In the genomic region with DNA sequence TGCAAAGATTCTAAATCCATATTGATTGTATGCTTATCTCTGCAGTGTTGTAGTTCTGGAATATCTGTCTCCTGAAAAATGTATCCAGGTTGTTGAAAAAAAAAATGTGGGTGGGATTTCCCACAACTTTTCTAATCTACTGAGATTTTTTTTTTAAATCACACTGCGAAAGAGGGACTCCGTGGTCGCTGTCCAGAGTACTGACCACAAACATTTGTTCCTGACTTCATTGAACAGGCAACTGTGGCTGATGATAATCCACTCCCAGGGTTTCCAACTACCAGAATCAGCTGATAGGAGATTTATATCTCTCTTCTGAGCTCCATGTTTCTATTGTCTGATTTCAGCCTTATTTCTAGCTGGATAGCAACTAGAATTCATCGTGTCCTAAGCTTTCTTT, we compare ENCODE assay signal across 16 mouse cellular contexts.
DNase-seq lines count a peak whose midpoint lies in the region; ATAC-seq and TF ChIP-seq lines count a peak whose summit lies in the region.
"Had no signal": no experiment of that assay in that cellular context is flagged by ENCODE, and none has a peak within 500 bp of the region (broad histone marks: within the 10 kb centered on the region; RNA-seq: fewer than 3 reads in every experiment).

No protein-coding gene starts in this region.

- intact Hi-C loops in gastrocnemius, adult 2 months (cut with DNase I) = no loop called here

- H3K9ac ChIP-seq in lung, embryonic 14.5 days = no peak overlapping the region
- no peak overlapping the region for H3K9ac ChIP-seq in neural tube, embryonic 15.5 days (replicated peaks)
- H3K9ac ChIP-seq: hindbrain, embryonic 12.5 days; kidney, embryonic 15.5 days; liver, embryonic 14.5 days had no signal

- TF ChIP-seq POLR2A in myocyte (IDR thresholded peaks at IDR 0.05; ENCODE audit: insufficient read length, low read depth) = no peak

- H3K4me3 ChIP-seq in gastrocnemius, adult 2 months = no peak overlapping the region
- H3K4me3 ChIP-seq in lung, embryonic 14.5 days (ENCODE audit: low read depth, low read length) = no peak overlapping the region
- no peak overlapping the region for H3K4me3 ChIP-seq in myocyte
- no peak overlapping the region for H3K4me3 ChIP-seq in neural tube, embryonic 15.5 days (replicated peaks)
- H3K4me3 ChIP-seq: hindbrain, embryonic 12.5 days; kidney, embryonic 15.5 days; megakaryocyte, embryonic 14.5 days had no signal

- H3K36me3 ChIP-seq in lung, embryonic 14.5 days (ENCODE audit: insufficient read depth) = no peaks in the 10 kb centered on the region
- no peaks in the 10 kb centered on the region for H3K36me3 ChIP-seq in myocyte (ENCODE audit: control insufficient read depth, insufficient read depth)
- no peaks in the 10 kb centered on the region for H3K36me3 ChIP-seq in neural tube, embryonic 15.5 days
- H3K36me3 ChIP-seq: hindbrain, embryonic 12.5 days; kidney, embryonic 15.5 days had no signal

- 6% methylated on average over 4 of the region's 4 CpGs for WGBS in lung, embryonic 14.5 days
- 15% methylated on average over 4 of the region's 4 CpGs for WGBS in neural tube, embryonic 15.5 days

- no peak overlapping the region for H3K4me2 ChIP-seq in lung, embryonic 14.5 days
- no peak overlapping the region for H3K4me2 ChIP-seq in myocyte (ENCODE audit: low read depth)
- no peak overlapping the region for H3K4me2 ChIP-seq in neural tube, embryonic 15.5 days
- H3K4me2 ChIP-seq: hindbrain, embryonic 12.5 days; kidney, embryonic 15.5 days had no signal

- DNase-seq in gastrocnemius, postnatal 10 days = peak; percentile 22
- no peak for DNase-seq in gastrocnemius, adult 2 months
- peak; percentile 77 for DNase-seq in lung, embryonic 14.5 days
- DNase-seq in lung, adult 18-20 months = no peak
- DNase-seq in embryo, embryonic 11 days = peak; percentile 53
- DNase-seq in layer of hippocampus, adult 9-10 months (ENCODE audit: low spot score) = no peak
- DNase-seq: B cell, adult 2 months; cerebellum, adult 9-11 months; thymus, adult 2 months had no signal

- H3K9me3 ChIP-seq in lung, embryonic 14.5 days (ENCODE audit: low read depth, low read length) = no peaks in the 10 kb centered on the region
- H3K9me3 ChIP-seq in neural tube, embryonic 15.5 days (replicated peaks) = no peaks in the 10 kb centered on the region
- H3K9me3 ChIP-seq: hindbrain, embryonic 12.5 days; kidney, embryonic 15.5 days; megakaryocyte, embryonic 14.5 days had no signal

- no peak overlapping the region for H3K27ac ChIP-seq in gastrocnemius, adult 2 months
- H3K27ac ChIP-seq in lung, embryonic 14.5 days (ENCODE audit: low read depth) = no peak overlapping the region
- no peak overlapping the region for H3K27ac ChIP-seq in neural tube, embryonic 15.5 days (replicated peaks)
- H3K27ac ChIP-seq: hindbrain, embryonic 12.5 days; kidney, embryonic 15.5 days; liver, embryonic 14.5 days had no signal

- no peak overlapping the region for H3ac ChIP-seq in myocyte (ENCODE audit: control insufficient read depth, insufficient read length)

- no peak for TF ChIP-seq CTCF in gastrocnemius, adult 2 months (IDR thresholded peaks at IDR 0.05)
- no peak for TF ChIP-seq CTCF in lung, embryonic 14.5 days (IDR thresholded peaks at IDR 0.05; ENCODE audit: low read depth)

- ATAC-seq in lung, embryonic 14.5 days (ENCODE audit: insufficient read depth) = no peak
- ATAC-seq in neural tube, embryonic 15.5 days (ENCODE audit: low FRiP score) = no peak
- ATAC-seq: Patski had no signal

- H3K79me2 ChIP-seq in myocyte (ENCODE audit: control insufficient read depth, insufficient read depth) = no peaks in the 10 kb centered on the region

- no peaks in the 10 kb centered on the region for H3K4me1 ChIP-seq in lung, embryonic 14.5 days (ENCODE audit: insufficient read depth)
- peaks cover 10% of the 10 kb centered on the region for H3K4me1 ChIP-seq in neural tube, embryonic 15.5 days
- H3K4me1 ChIP-seq: kidney, embryonic 15.5 days; megakaryocyte, embryonic 14.5 days had no signal

- peaks cover 19% of the 10 kb centered on the region for H3K27me3 ChIP-seq in lung, embryonic 14.5 days (ENCODE audit: insufficient read depth, low read length)
- H3K27me3 ChIP-seq in myocyte (ENCODE audit: control insufficient read depth, insufficient read depth, insufficient read length) = peaks cover 24% of the 10 kb centered on the region
- H3K27me3 ChIP-seq in neural tube, embryonic 15.5 days (replicated peaks) = 0 out of 2 replicates have a peak, but pooled peaks cover 7% of the 10 kb centered on the region

TF ChIP-seq in myocyte, 11 proteins besides CTCF, POLR2A, EP300 and RAD21:
- TF ChIP-seq MYOD1 (IDR thresholded peaks at IDR 0.05; ENCODE audit: control insufficient read depth in 1 of 3, insufficient read length in 2 of 3, low read depth in 2 of 3) (no peak), MAX (IDR thresholded peaks at IDR 0.05; ENCODE audit: low read depth) (no peak), USF1 (IDR thresholded peaks at IDR 0.05; ENCODE audit: low read depth) (no peak), REST (IDR thresholded peaks at IDR 0.05; ENCODE audit: insufficient read depth, insufficient read length) (peak; percentile 74), MYOG (IDR thresholded peaks at IDR 0.05; ENCODE audit: control insufficient read depth in 1 of 3, insufficient read depth in 1 of 3, insufficient read length in 2 of 3, low read depth in 2 of 3) (no peak)

Comparison
In these comparisons a context has a peak if more than half of its experiments do, and no peak if none do; other contexts are left out.
1. DNase-seq: peak in gastrocnemius, postnatal 10 days (single experiment), lung, embryonic 14.5 days (single experiment) and embryo, embryonic 11 days (single experiment); none in gastrocnemius, adult 2 months (single experiment), lung, adult 18-20 months (0 of 2) and layer of hippocampus, adult 9-10 months (single experiment).